Mouse (Mus musculus): ENCODE measurements around the gene Kdm6b.

GRCm38 (mm10) chr11:69431829-69432639 lies 18.6 kb upstream of the Kdm6b start:
- no peak for TF ChIP-seq CHD1 (IDR thresholded peaks at IDR 0.05; ENCODE audit: low read depth, low read length)
- peak; percentile 57; the same call in 1 of the 2 replicates for TF ChIP-seq MAX (IDR thresholded peaks at IDR 0.05; ENCODE audit: low read length)
- no peak for TF ChIP-seq ETS1 (conservative IDR thresholded peaks at IDR 0.05; ENCODE audit: low read depth, low read length)
- TF ChIP-seq BHLHE40 (IDR thresholded peaks at IDR 0.05; ENCODE audit: low read depth, low read length) = no peak
- peak; percentile 100 for TF ChIP-seq SMC3 (IDR thresholded peaks at IDR 0.05; ENCODE audit: low read depth, low read length)
- peak; percentile 57 to 97 for TF ChIP-seq CTCF (conservative IDR thresholded peaks at IDR 0.05 in 1 of 2, IDR thresholded peaks at IDR 0.05 in 1 of 2; ENCODE audit: low read depth in 2 of 2, low read length in 2 of 2)
- TF ChIP-seq EP300 (IDR thresholded peaks at IDR 0.05; ENCODE audit: low read length) = no peak
- no peak for TF ChIP-seq TBP (conservative IDR thresholded peaks at IDR 0.05; ENCODE audit: low read depth, low read length)
- no peak for TF ChIP-seq GABPA (IDR thresholded peaks at IDR 0.05; ENCODE audit: insufficient replicate concordance, low read depth, low read length)
- TF ChIP-seq SIN3A (IDR thresholded peaks at IDR 0.05; ENCODE audit: low read length) = peak; percentile 75; the same call in 1 of the 2 replicates
- no peak for TF ChIP-seq POLR2AphosphoS2 (IDR thresholded peaks at IDR 0.05; ENCODE audit: low read depth, low read length)
- no peak for TF ChIP-seq POLR2A (IDR thresholded peaks at IDR 0.05; ENCODE audit: low read depth, low read length)
